Mouse (Mus musculus): ENCODE data around the gene Ranbp17.

GRCm38 (mm10) chr11:33361867-33362266 is 151.7 kb downstream of the Ranbp17 start:
- TF ChIP-seq CTCF (IDR thresholded peaks at IDR 0.05; ENCODE audit: borderline replicate concordance, extremely low read depth, insufficient read depth, insufficient read length): no peak
- no peak for TF ChIP-seq POLR2A (IDR thresholded peaks at IDR 0.05; ENCODE audit: borderline replicate concordance, extremely low read depth, insufficient read depth, insufficient read length, poor library complexity, severe bottlenecking)
